Mouse (Mus musculus) left cerebral cortex, adult 2 months (tissue): ENCODE results near the gene Traf3. TPM values are rescaled to one million over a fixed set of nuclear protein-coding genes. Genes with fewer than 3 reads are reported as not detected.

Source experiments
- DNase-seq, 2 experiments: peaks; one replicate each; pipeline ENCODE4 v3.0.0; 2021 to 2022; ENCODE audit warnings: low spot score in 2 of 2, mixed read lengths in 1 of 2; ENCODE audit errors: extremely low spot score in 1 of 2
- H3K27ac ChIP-seq: fragments of 200-600 bp; 2 replicates; pipeline ENCODE4 v1.8.1; 2022
- H3K4me3 ChIP-seq: fragments of 200-600 bp; 2 replicates; pipeline ENCODE4 v1.8.1; 2022
- CTCF ChIP-seq: fragments of 200-600 bp; IDR thresholded peaks from 2 replicates; pipeline ENCODE4 v1.8.1; 2022; ENCODE audit warnings: antibody characterized with exemption, mild to moderate bottlenecking, moderate library complexity
- intact Hi-C: fragments of 180-260 bp; cut with DNase I; formaldehyde crosslinking; loops from one replicate; pipeline ENCODE4 v1.15.1; 2025
- total RNA-seq, 2 experiments: library from RNA; stranded (reverse); gene quantifications; 2 replicates each; pipeline ENCODE4 v1.2.3; 2021

Traf3 gene
- total RNA-seq, 2 experiments from 2014 or later, result 40.8 to 49.1 TPM

DNA sequence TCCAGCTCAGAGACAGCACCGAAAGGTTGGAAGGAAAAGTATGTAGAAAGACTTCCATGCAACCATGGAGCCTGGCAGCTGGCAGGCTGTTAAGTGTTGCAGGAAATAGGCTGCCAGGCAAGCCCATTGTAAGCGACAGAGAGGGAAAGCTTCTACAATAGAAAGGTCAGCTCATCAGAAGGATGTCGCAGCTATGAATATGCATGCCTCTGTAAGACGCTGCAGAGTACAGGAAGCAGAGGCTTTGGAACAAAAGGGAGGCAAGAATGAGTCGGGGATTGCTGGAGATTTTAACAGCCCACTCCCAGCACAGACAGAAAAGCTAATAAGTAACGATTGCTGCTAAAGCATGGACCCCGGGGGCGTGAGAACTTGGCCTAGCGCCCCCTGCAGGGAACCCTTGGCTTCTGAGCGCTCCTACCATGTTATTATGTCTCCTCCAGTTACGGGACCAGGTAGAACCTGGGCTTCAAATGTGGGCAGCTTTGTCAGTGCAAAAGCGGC, 23.1 kb upstream of the Traf3 start:
- no peak for DNase-seq
- intact Hi-C loops, result no loop called here
- Histone ChIP-seq H3K4me3 (0 out of 2 replicates have a peak overlapping the region, but pooled peaks have one; percentile 13), H3K27ac (peak overlapping the region; percentile 12; the same call in 1 of the 2 replicates)
- TF ChIP-seq CTCF, result peak; percentile 50

- intact Hi-C loops, result no loop called here
- DNase-seq, result no peak
- Histone ChIP-seq H3K27ac (no peak overlapping the region; the same call in 1 of the 2 replicates), H3K4me3 (no peak overlapping the region)
- TF ChIP-seq CTCF, result no peak
These were observed 22.6 kb upstream of the Traf3 start for GRCm38 (mm10) chr12:111143509-111144063.

DNA sequence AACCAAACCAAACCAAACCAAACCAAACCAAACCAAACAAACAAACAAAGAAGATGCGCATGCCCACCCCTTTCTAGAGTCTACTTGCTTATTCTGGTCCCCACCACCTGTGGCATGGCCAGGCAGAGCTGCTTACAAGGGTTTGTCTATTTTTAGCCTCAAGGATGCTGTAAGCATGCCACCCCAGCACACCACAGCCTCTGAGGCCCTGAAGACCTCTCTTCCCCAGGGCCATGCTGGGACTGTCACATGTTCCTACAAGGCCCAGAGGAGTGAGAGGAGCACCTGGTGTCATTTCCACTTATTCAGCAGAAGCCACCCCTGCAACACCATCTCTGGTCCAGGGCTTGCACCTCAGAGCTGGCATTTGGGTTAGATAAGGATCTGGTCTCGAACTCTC, 21.6 kb upstream of the Traf3 start:
- no peak for TF ChIP-seq CTCF
- no peak for DNase-seq
- Histone ChIP-seq H3K27ac (no peak overlapping the region), H3K4me3 (no peak overlapping the region)
- intact Hi-C loops, result no loop called here

GRCm38 (mm10) chr12:111145269-111145668, 20.9 kb upstream of the Traf3 start:
- intact Hi-C loops, result no loop called here
- no peak for TF ChIP-seq CTCF
- DNase-seq, result peak in 1 of 2 experiments; percentile 61
- Histone ChIP-seq H3K27ac (peak overlapping the region; percentile 61), H3K4me3 (no peak overlapping the region)

- DNase-seq, result no peak
- Histone ChIP-seq H3K4me3 (no peak overlapping the region), H3K27ac (no peak overlapping the region)
- no peak for TF ChIP-seq CTCF
- intact Hi-C loops, result no loop called here
These were observed 16.5 kb upstream of the Traf3 start for GRCm38 (mm10) chr12:111149495-111150235.

DNA sequence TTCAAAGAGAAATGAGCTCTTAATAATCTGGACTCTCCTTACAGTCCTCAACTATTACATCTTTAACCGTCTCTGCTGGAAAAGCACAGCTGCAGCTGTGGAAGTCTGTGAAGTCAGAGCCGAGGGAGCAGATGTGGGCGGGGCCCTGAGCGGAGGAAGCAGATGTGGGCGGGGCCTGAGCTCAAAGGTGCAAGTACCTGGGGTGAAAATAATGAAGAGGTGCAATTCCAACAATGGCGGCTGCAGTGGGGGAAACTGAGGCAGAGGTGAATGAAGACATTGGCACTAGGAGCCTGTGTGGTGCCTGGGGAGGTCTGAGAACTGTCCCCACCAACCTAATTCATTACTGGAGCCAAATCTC, 16.0 kb upstream of the Traf3 start:
- H3K27ac ChIP-seq, result no peak overlapping the region
- TF ChIP-seq CTCF, result no peak
- no peak overlapping the region for H3K4me3 ChIP-seq
- intact Hi-C loops, result no loop called here
- DNase-seq, result no peak

DNA sequence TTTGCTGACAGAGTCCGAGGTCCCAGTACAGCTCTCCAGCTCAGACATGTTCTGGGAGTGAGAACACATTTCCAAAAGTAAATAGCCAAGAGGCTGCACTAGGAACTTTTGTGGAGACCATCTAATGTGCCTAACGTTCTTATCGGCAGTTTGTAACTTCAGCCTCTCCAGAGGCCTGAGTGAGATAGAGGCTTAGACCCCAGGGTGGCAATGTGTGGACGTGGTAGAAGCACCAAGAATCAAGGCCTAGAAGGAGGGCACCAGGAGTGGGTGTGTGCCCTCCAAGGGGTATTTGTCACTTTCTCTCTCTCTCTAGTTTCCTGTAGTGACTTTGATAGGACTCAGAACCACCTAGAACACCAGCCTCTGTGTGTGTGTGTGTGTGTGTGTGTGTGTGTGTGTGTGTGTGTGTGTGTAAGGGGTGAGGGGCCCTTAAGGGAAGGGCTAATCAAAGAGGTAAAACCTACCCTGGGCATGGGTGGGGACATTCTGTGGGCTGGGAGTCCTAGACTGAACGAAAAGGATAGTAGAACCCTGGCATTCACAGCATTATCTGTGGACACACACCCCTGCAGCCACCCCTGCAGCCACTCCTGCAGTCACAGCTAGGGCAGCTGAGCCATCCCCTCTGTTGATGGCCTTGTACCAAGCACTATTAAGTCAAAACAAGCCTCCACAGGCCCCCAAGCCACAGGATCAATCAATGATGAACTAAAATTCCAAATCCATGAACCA, 14.6 kb upstream of the Traf3 start:
- intact Hi-C loops, result no loop called here
- DNase-seq, result no peak
- no peak overlapping the region for H3K4me3 ChIP-seq
- no peak for TF ChIP-seq CTCF
- H3K27ac ChIP-seq, result no peak overlapping the region

GRCm38 (mm10) chr12:111152579-111152978, 13.6 kb upstream of the Traf3 start:
- no peak overlapping the region for H3K4me3 ChIP-seq
- TF ChIP-seq CTCF, result no peak
- DNase-seq, result no peak
- intact Hi-C loops, result no loop called here
- H3K27ac ChIP-seq, result no peak overlapping the region

DNA sequence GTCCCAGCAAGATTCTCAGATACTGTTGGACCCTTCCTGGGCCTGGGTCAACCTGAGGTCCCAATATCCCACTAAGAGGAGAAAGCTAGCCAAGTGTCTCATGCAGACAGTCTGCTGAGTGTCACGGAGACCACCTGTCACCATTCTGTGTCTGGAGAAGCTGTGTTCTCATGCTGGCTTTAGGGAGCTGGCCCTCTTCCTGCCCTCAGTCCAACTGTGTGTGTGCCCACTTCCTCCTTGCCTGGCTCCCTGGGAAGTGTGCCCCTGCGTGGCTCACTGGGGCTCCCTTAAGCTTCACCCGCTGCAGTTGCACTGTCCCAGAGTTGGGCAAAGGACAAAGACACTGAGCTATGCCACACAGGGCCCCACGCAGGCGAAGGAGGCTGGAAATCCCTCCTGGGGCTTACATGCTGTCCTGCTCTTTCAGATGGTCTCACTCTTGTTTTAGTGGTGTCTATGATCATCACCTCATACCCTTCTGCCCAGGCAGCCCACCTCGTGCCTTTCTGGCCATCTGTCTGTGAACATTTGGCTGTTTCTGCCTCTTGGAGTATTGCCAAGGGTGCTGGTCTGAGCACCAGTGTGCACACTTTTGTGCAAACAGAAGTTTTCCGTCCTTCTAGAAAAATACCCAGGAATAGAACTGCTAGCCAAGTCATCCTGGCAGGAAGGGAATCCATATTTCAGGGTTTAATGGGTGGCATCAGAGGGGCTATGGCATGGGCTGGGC, 13.0 kb upstream of the Traf3 start:
- TF ChIP-seq CTCF, result no peak
- intact Hi-C loops, result no loop called here
- H3K27ac ChIP-seq, result no peak overlapping the region
- H3K4me3 ChIP-seq, result no peak overlapping the region
- DNase-seq, result no peak

- intact Hi-C loops, result no loop called here
- no peak for DNase-seq
- Histone ChIP-seq H3K4me3 (no peak overlapping the region), H3K27ac (no peak overlapping the region)
- no peak for TF ChIP-seq CTCF
These were observed 12.2 kb upstream of the Traf3 start for GRCm38 (mm10) chr12:111153946-111154345.

DNA sequence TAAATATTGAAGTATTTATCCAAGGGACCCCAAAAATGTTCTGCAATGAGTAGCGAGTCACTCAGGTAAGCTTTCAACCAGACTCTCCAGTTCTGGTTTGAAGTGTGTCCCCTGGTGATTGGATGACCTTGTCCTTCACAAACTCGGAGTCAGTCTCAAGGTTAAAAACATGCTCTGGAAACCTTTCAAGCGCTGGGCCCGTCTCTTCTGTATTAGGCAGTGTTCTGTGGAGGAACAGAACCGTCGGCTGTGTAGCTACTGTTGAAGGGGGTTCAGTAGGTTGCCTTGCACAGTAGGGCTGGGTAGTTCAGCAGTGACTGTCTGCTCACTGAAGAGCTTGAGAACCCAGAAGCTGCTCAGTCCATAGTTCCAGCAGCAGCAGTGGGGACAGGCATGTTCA, 11.5 kb upstream of the Traf3 start:
- Histone ChIP-seq H3K4me3 (no peak overlapping the region), H3K27ac (no peak overlapping the region)
- no peak for DNase-seq
- no peak for TF ChIP-seq CTCF
- intact Hi-C loops, result no loop called here

DNA sequence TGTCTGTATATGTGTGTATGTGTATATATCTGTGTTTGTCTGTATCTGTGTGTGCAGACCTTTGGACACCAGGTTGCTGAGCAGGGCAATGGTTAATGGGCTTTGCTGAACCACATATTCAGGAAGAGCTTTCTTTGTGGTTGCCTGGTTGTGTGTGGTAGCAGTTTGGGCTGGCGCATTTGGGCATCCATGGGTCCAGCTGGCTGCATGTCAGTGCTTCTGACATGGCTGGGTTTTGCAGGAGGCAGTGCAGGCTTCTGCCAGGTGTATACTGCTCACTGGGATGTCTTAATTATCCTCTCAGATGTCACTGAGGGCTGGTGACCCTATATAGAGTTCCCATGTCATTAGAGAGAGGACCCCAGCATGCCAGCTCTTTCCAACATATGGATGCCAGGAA, 10.4 kb upstream of the Traf3 start:
- no peak for DNase-seq
- intact Hi-C loops, result no loop called here
- TF ChIP-seq CTCF, result no peak
- H3K27ac ChIP-seq, result no peak overlapping the region
- H3K4me3 ChIP-seq, result no peak overlapping the region
